Mouse (Mus musculus): ENCODE data around the gene Mrtfb.
"Not testable (repeated sequence)": the region's sequence is repeated elsewhere in the genome, so short reads cannot be mapped to it uniquely, and the experiment has no call there.

Gene Mrtfb

GRCm38 (mm10) chr16:13276709-13277399 lies 20.6 kb downstream of the Mrtfb start:
- DNase-seq (ENCODE audit: low spot score) = no peak

GRCm38 (mm10) chr16:13286425-13286824 lies 30.1 kb downstream of the Mrtfb start:
- not testable (repeated sequence) for DNase-seq (ENCODE audit: low spot score)

- no peak for DNase-seq (ENCODE audit: low spot score)
Observed at GRCm38 (mm10) chr16:13297860-13298259, 41.6 kb downstream of the Mrtfb start.

DNA sequence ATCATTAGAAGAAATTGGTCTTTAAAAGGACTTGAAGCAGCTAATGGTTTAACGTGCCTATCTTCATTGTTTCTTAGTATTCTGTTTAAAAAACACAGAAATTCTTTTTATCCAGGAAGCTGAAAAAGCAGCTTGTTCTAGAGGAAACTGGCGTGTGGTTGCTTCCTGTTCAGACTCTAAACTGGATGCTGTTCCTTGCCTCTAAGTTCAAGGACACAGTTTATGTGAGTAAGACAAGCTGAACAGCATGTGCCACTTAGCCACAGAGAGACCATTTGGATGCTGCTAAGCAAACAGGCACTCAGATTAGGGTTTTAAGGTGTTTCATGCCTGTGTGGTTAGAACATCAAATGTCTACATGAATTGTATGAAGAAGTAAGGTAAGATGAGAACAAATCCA lies 42.7 kb downstream of the Mrtfb start:
- DNase-seq (ENCODE audit: low spot score) = no peak

DNA sequence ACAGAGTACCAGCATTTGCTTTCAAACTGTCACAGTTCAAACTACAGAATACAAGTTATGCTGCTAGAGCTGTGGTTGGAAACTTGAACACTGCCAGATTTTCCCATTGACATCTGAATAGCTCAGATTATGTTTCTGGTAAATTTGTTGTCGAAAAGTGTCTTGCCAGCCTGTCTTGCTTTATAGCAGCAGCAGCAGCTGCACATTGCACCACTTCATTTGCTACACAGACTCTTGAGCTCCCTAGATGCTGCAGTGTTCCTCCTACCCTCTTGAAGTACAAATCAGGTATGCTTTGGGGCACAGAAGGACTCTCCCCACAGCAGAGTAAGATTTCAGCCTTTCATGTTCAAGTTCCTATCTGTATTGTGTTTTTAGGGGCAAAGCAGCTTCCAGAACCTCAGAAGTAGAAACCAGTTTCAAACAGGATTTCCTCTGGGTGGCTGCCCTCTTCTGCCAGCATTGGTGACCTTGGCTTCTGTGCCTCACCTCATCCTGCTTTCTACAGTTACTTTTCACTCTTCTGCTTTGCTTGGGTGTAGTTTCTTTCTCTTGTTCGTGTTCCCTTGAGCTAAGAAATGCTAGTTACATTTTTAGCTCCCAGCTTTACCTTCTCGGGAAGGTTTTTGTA lies 49.9 kb downstream of the Mrtfb start:
- no peak for DNase-seq (ENCODE audit: low spot score)

DNA sequence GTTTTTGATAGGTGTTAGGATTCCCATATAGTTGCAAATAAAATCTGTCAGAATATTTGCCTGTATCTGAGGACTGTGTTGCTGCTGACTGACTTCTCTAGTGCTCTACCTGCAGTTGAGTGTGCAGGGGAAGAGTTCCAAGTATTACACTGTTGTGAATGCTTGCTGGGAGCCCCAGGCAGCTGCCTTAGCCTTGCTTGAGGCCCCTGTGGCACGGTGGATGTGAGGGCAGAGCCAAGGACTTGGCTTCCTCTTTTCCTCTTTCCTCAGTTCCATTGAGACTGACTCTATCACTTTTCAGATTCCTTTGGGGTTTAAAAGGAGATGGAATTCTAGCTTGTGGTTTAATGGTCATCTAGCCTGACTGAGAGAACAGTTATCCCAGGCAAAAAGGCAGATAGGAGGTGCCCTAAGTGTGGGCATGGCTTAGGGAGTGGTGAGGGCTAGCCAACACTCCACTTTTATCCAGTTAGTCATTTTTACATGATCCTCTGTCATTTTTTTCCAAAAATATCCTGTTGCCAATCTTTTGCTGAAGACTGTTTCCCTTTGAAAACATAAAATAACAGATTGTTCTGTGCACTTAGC lies 53.9 kb downstream of the Mrtfb start:
- no peak for DNase-seq (ENCODE audit: low spot score)

- no peak for DNase-seq (ENCODE audit: low spot score)
Observed at GRCm38 (mm10) chr16:13311374-13311773, 55.1 kb downstream of the Mrtfb start.

DNA sequence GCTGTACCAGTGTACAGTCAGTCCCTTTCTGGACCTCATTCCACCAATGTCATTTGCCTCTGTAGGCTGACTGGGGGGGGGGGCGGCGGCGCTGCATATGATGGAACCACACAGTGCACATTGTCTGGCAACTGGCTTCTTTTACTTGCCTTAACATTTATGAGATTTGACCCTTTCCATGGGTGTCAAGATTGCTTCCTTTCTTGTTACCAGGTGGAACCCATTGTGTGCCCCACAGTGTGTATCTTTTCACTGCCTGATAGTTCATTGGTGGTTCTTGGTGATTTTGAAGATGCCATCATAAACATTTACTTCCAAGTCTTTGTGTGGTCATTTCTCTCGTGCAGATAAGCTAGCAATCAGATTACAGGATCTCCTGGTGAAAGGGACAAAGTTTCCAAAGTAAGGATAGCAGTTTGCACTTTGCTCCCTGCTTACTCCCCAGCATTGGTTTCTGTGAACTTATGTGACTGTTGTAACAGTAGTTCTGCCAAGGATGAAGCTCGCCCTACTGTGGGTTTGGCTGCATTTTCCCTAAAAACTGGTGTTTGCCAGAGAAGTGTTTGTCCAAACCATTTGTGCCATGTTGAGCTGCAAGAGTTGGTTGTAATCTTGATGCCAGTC lies 56.9 kb downstream of the Mrtfb start:
- no peak for DNase-seq (ENCODE audit: low spot score)

GRCm38 (mm10) chr16:13323751-13324150 lies 67.5 kb downstream of the Mrtfb start:
- no peak for DNase-seq (ENCODE audit: low spot score)

DNA sequence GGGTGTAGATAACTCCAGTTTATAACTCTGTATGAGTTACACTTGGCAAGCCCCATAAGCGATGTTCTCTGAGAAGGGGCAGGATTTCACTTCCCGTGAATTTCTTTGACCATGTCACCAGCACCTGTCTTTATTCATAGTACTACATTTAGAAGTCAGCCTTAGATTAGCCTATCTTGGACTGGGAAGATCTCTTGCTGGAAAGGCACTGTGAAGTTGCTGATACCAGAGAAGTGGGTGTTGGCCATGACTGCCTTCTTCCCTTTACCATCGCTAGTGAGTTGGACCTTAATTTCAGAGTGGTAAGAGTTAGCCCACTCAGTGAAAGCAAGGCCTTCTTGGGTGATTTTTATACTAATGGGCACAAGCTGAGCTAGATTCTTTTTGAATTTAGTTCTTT lies 70.3 kb downstream of the Mrtfb start:
- no peak for DNase-seq (ENCODE audit: low spot score)

GRCm38 (mm10) chr16:13328646-13329045 lies 72.4 kb downstream of the Mrtfb start:
- no peak for DNase-seq (ENCODE audit: low spot score)

- DNase-seq (ENCODE audit: low spot score) = peak; percentile 6
Observed at GRCm38 (mm10) chr16:13329640-13330039, 73.4 kb downstream of the Mrtfb start.

DNA sequence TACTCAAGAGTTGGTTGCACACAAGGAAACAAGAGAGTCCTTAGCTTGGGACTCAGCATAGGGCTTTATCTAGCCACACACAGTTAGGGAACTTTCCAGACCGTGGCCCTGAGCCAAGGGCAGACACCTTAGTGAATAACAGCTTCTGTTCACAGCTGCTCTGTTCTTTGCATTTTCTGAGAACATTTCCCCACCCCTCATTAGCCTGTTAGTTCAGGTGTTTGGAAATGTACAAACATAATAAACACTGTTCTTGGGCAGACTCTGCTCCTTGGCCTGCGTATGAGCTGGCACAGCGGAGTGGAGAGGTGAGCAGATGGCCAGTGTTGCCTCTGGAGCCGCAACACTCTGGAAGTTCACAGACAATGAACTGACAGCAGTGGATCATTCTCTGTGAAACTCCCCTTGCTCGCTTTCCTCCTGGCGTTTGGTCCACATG lies 74.0 kb downstream of the Mrtfb start:
- DNase-seq (ENCODE audit: low spot score) = peak; percentile 7

DNA sequence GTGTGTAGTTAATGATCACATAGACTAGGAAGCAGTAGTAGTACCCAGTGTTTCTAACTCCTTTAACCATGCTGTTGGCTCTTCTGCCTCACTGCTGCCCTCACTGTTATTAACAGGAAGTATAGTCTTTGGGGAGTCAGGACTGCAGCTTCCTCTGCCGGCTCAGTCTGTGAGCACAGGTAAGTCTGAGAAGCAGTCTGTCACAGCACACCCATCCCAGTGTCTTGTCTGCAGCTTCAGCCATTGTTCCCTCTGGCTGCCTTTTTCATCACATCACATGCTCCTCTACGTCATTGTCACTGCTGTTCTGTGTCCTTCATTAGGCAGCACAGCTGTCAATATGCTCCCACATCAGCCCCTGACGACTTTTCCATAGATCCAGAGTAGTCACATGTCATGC lies 75.6 kb downstream of the Mrtfb start:
- DNase-seq (ENCODE audit: low spot score) = no peak

DNA sequence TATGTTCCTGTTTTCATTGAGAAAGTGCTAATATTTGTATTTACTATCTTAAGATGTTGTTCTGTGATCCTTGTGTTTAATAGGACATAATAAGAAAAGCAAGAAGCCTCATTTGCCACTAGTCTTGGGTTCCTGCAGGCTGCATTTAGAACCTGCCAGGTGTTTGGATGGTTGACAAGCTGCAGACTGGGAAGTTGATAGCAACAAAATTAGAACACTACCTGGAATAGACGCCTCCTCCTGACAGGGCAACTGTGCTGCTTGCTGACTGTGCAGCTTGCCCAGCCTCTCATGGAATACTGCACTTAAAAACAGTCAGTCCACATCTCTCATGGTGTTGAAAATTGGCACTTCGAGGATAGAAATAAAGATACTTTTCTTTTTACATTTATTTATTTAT lies 76.3 kb downstream of the Mrtfb start:
- DNase-seq (ENCODE audit: low spot score) = no peak

GRCm38 (mm10) chr16:13333781-13334341 lies 77.6 kb downstream of the Mrtfb start:
- DNase-seq (ENCODE audit: low spot score) = no peak

- no peak for DNase-seq (ENCODE audit: low spot score)
Observed at GRCm38 (mm10) chr16:13336503-13337230, 80.4 kb downstream of the Mrtfb start.

- DNase-seq (ENCODE audit: low spot score) = no peak
Observed at GRCm38 (mm10) chr16:13338094-13338493, 81.8 kb downstream of the Mrtfb start.

GRCm38 (mm10) chr16:13339433-13339832 lies 83.2 kb downstream of the Mrtfb start:
- DNase-seq (ENCODE audit: low spot score) = no peak

DNA sequence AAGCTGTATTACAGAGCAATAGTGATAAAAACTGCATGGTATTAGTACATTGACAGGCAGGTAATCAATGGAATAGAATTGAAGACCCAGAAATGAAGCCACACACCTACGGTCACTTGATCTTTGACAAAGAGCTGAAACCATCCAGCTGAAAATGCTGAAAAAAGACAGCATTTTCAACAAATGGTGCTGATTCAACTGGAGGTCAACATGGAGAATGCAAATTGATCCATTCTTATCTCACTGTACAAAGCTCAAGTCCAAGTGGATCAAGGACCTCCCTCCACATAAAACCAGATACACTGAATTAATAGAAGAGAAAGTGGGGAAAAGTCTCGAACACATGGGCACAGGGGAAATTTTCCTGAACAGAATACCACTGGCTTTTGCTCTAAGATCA lies 89.5 kb downstream of the Mrtfb start:
- DNase-seq (ENCODE audit: low spot score) = not testable (repeated sequence)

DNA sequence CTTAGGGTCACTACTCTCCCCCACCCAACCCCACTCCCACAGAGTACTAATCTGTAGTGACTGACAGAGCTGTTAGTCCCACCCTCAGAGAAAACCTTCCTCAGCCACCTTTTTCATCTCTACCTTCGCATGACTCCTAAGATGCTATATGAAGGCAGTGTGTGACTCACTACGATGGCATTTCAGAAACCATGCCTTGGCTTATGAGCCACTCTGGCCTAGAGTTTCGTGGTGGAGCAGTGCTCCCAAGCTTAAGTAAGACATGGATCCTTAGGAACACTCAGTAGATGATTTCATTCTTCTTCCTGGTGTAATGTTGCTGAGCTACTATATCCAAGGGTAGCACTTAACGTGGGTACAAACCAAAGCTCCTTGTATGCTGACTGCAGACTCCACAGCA lies 94.4 kb downstream of the Mrtfb start:
- no peak for DNase-seq (ENCODE audit: low spot score)

- DNase-seq (ENCODE audit: low spot score) = no peak
Observed at GRCm38 (mm10) chr16:13351268-13351667, 95.0 kb downstream of the Mrtfb start.

Data from c-Kit-positive CD71-positive TER-119-positive erythroid progenitor cells, embryonic 14.5 days (primary cell).